Mouse (Mus musculus): Measurements from ENCODE around the gene Hist1h4d.
"Not testable (repeated sequence)": the region's sequence is repeated elsewhere in the genome, so short reads cannot be mapped to it uniquely, and the experiment has no call there.

Gene Hist1h4d

GRCm38 (mm10) chr13:23573034-23573897 lies 8.1 kb upstream of the Hist1h4d start:
- peak; percentile 50 for DNase-seq (ENCODE audit: extremely low spot score)

GRCm38 (mm10) chr13:23573898-23574524 lies 7.4 kb upstream of the Hist1h4d start, which contains the start of the genes Hist1h2bf and Hist1h2ad:
TSS of gene Hist1h2bf (minus strand) at chr13:23574196.
TSS of gene Hist1h2ad (plus strand) at chr13:23574381.
- DNase-seq (ENCODE audit: extremely low spot score), result peak; percentile 94

GRCm38 (mm10) chr13:23574546-23575170 lies 6.7 kb upstream of the Hist1h4d start:
- peak; percentile 58 for DNase-seq (ENCODE audit: extremely low spot score)

GRCm38 (mm10) chr13:23575271-23575851 lies 6.0 kb upstream of the Hist1h4d start, which contains the start of gene Hist1h3d:
TSS of gene Hist1h3d (plus strand) at chr13:23575763.
- DNase-seq (ENCODE audit: extremely low spot score), result peak; percentile 86

DNA sequence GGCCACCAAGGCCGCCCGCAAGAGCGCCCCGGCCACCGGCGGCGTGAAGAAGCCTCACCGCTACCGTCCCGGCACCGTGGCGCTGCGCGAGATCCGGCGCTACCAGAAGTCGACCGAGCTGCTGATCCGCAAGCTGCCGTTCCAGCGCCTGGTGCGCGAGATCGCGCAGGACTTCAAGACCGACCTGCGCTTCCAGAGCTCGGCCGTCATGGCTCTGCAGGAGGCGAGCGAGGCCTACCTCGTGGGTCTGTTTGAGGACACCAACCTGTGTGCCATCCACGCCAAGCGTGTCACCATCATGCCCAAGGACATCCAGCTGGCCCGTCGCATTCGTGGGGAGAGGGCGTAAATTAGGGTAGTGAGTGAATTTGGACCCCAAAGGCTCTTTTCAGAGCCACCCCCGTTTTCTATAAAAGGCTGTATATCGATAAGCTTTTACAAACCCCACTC lies 5.5 kb upstream of the Hist1h4d start:
- DNase-seq (ENCODE audit: extremely low spot score), result peak; percentile 62

- DNase-seq (ENCODE audit: extremely low spot score), result peak; percentile 77
These were observed 5.0 kb upstream of the Hist1h4d start for GRCm38 (mm10) chr13:23576351-23576881.

- peak; percentile 57 for DNase-seq (ENCODE audit: extremely low spot score)
These were observed 4.3 kb upstream of the Hist1h4d start for GRCm38 (mm10) chr13:23576906-23577639.

GRCm38 (mm10) chr13:23577835-23578234 lies 3.6 kb upstream of the Hist1h4d start:
- no peak for DNase-seq (ENCODE audit: extremely low spot score)

DNA sequence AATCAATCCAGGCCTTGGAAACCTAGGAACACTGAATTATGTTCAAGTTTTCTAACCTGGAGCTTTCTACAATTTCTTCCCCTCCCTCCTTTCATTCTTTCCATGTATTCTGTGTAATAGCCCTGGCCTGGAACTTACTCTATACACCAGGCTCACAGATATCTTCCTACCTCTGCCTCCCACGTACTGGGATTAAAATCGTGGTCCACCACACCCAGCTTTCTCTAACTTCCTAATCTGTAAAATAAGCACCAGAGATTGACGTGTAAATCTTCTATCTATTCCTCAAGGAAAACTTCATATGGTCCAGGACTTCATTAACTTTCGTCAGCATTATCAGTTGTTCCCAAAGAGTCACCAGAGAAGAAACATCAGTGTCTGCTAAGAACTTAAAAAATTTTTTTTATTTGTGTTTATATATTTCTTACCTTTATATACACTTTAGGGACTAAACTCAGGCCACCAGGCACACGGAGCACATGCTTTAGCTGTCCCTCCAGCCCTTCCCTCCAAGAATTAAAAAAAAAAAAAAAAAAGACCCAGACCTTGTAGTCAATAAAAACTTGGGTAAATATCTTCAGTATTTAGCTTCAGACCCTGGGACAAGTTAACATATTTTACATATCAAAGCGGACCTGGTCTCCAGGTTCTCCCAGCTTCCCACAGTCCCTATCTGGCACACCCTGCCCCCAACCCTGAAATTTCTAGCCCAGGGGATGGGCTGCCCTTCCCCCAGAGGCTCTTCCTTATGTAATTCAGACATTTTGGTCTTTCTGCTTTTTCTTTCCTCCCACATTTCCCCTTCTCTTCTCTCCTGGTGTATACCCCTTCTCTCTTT lies 1.0 kb downstream of the Hist1h4d start:
- peak; percentile 70 for DNase-seq (ENCODE audit: extremely low spot score)

- peak; percentile 33 for DNase-seq (ENCODE audit: extremely low spot score)
These were observed 2.1 kb downstream of the Hist1h4d start for GRCm38 (mm10) chr13:23583387-23584068.

DNA sequence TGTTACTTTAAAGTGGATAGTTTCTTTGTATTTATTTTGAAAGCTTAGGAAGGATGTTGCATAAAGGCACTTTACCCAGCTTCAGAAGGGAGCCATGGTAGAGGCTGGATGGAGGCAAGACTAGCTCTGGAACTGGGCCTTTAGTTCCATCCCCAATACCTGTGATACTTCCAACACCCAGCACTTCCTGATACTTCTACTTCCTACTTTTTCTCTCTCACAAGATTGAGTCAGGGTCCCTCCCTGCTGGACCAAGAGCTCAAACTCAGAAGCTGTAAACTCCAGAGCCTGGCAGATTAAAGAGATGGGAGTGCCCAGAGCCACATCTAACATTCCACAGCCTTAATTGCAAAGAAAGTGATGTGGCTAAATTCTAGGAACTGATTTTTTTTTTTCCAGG lies 2.9 kb downstream of the Hist1h4d start:
- DNase-seq (ENCODE audit: extremely low spot score), result peak; percentile 51

DNA sequence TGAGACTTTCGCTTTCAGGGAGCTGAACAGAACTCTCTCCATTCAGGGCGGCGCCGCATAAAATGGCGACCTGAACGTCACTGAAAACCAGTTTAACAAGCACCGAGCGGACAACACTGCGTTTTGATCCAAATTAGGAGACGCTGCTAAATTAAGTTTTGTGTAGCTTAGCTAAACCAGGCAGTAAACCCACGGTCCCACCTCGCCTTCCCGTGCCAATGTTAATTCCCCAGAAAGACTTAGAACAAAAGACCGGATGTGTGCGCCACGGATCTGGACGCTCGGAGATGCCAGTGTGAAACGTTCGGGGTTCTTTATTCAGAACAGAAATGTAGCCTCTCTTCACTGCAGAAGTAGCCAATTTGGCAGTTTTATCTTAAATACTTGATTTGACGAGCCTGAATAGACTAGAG lies 3.6 kb downstream of the Hist1h4d start:
- peak; percentile 83 for DNase-seq (ENCODE audit: extremely low spot score)

DNA sequence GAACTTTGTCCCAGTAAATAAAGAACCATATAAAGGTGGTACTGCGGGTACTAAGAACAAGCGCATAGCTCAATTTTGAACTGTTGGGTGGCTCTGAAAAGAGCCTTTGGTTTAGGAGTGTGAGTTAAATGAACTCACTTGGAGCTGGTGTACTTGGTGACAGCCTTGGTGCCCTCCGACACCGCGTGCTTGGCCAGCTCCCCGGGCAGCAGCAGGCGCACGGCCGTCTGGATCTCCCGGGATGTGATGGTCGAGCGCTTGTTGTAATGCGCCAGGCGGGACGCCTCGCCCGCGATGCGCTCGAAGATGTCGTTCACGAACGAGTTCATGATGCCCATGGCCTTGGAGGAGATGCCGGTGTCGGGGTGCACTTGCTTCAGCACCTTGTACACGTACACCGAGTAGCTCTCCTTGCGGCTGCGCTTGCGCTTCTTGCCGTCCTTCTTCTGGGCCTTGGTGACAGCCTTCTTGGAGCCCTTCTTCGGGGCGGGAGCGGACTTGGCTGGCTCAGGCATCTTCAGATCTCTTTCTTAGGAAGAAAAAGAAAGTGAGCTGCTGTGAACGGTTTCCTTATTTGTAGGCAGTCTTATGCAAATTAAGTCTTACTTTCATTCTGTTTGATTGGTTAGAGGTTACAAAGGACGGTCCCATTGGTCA lies 4.2 kb downstream of the Hist1h4d start:
- DNase-seq (ENCODE audit: extremely low spot score), result peak; percentile 91

DNA sequence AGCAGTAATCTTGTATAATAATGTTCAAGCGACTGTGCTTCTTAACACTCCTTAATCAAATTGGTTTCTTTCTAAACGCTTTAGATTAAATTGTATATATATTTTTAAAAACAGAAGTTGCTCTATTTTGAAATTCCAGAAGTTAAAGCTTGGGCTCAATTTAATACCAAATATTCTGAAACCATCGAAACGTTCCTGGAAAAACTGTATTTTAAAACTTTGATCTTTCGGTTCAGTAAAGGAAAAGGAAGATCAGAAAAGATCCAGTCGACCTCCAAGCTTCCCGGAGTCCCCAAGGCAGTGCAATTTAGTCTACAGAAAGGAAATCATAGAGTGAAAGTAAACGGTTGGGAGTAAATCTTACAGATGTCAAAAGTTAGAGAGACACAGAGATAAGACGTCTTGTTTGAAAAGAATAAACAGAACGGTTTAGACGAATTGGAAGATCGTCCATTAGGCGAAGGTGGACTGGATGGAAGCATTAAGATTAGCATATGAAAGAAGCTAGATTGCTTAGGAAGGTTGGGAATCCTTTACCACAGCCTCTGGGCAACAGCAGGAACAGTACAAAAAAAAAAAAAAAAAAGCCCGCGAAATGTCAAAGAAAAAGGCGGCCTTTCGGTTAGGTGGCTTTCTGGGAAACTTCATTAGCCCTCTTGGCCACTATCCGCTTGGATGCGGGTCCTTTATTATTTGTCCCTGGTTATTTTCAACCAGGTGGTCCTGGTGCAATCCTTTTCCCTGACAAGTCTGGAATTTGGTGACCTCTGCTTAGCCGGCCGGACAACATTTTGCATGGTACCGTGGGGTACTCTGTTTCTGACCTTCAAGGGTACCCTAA lies 4.9 kb downstream of the Hist1h4d start:
- DNase-seq (ENCODE audit: extremely low spot score), result peak; percentile 63

DNA sequence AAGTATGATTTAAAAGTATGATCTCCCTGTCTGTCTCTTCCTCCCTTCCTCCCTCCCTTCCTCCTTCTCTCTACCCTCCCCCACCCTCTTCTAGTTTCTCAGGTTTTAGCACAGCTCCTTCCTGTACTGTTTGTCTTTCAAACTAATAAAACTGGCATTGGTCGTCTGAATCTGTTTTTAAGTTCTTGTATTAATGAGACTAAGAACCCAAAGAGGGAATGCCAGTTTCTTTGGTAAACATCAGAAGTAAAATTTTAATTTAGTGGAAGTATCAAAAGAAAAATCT lies 5.5 kb downstream of the Hist1h4d start:
- DNase-seq (ENCODE audit: extremely low spot score), result no peak

GRCm38 (mm10) chr13:23591206-23591605 lies 9.8 kb downstream of the Hist1h4d start:
- no peak for DNase-seq (ENCODE audit: extremely low spot score)

GRCm38 (mm10) chr13:23591886-23592285 lies 10.5 kb downstream of the Hist1h4d start:
- DNase-seq (ENCODE audit: extremely low spot score), result not testable (repeated sequence)

DNA sequence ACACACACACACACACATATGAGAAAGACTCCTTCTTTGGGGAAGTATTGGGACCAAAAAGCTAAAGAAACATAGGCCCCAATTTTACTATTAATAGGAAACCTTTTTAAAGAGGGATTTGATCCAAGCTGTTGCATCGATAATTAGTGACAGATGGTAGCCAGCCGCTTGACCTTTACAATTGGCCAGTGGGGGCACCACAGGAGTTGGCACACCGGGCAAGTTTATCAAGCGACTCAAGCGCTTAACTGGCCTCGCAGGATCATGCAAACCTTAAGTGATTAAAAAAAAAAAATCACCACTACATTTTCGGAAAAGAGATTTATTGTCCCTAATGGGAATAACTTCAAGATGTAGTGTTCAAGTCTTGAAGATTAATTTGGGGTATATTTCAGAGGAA lies 11.2 kb downstream of the Hist1h4d start:
- DNase-seq (ENCODE audit: extremely low spot score), result no peak

Measured in embryo, embryonic 9.5 days (tissue).